Mouse (Mus musculus): ENCODE results near the gene Cntn3. TPM values are rescaled to one million over a fixed set of nuclear protein-coding genes. Genes with fewer than 3 reads are reported as not detected.

The Cntn3 gene
- polyA plus RNA-seq, 1 experiment from 2014 or later, result 1.9 TPM

GRCm38 (mm10) chr6:102421781-102422180 lies 151.1 kb downstream of the Cntn3 start:
- Histone ChIP-seq H3K27me3 (replicated peaks) (no peaks in the 10 kb centered on the region), H3K4me1 (no peaks in the 10 kb centered on the region), H3K36me3 (no peaks in the 10 kb centered on the region), H3K4me3 (no peak overlapping the region), H3K4me2 (replicated peaks) (no peak overlapping the region), H3K27ac (no peak overlapping the region), H3K9me3 (no peaks in the 10 kb centered on the region), H3K9ac (no peak overlapping the region)
- WGBS, result 31% methylated on average over 1 of the region's 1 CpGs
- ATAC-seq (ENCODE audit: low FRiP score, low read depth), result 0 out of 2 replicates have a peak, but pooled peaks have one; percentile 41

GRCm38 (mm10) chr6:102388590-102388989 lies 184.3 kb downstream of the Cntn3 start:
- Histone ChIP-seq H3K9me3 (no peaks in the 10 kb centered on the region), H3K36me3 (no peaks in the 10 kb centered on the region), H3K4me2 (replicated peaks) (no peak overlapping the region), H3K4me3 (no peak overlapping the region), H3K27ac (no peak overlapping the region), H3K27me3 (replicated peaks) (no peaks in the 10 kb centered on the region), H3K9ac (no peak overlapping the region), H3K4me1 (no peaks in the 10 kb centered on the region)
- ATAC-seq (ENCODE audit: low FRiP score, low read depth), result no peak
- WGBS, result 92% methylated on average over 4 of the region's 4 CpGs

DNA sequence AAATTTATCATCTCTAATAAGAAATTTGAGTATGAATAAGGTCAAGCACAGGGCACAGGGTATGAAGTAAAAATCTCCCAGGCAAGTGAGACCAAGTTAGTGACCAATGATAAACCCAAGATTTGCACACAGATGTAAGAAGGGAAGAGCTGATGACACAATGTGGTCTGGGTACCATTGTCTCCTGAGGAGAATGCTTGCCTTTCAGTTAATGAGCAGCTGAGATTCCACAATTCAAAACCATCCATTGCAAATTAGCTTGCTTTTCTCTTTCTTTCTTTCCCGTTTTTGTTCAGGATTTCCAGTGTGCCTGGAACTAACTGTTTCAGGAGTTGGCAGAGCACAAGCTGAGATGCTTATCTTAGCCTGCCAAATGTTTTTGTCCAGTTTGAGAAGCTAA lies 200.8 kb downstream of the Cntn3 start:
- no peaks in the 10 kb centered on the region for H3K9me3 ChIP-seq
- no peaks in the 10 kb centered on the region for H3K4me1 ChIP-seq
- WGBS, result 21% methylated on average over 1 of the region's 1 CpGs
- no peak overlapping the region for H3K4me2 ChIP-seq (replicated peaks)
- H3K4me3 ChIP-seq, result no peak overlapping the region
- ATAC-seq (ENCODE audit: low FRiP score, low read depth), result peak; percentile 52
- H3K9ac ChIP-seq, result no peak overlapping the region
- no peaks in the 10 kb centered on the region for H3K36me3 ChIP-seq
- H3K27ac ChIP-seq, result no peak overlapping the region
- no peaks in the 10 kb centered on the region for H3K27me3 ChIP-seq (replicated peaks)

- no peak for ATAC-seq (ENCODE audit: low FRiP score, low read depth)
Measured at GRCm38 (mm10) chr6:102363880-102364279, 209.0 kb downstream of the Cntn3 start.

GRCm38 (mm10) chr6:102363291-102363832 lies 209.5 kb downstream of the Cntn3 start:
- Histone ChIP-seq H3K9me3 (no peaks in the 10 kb centered on the region), H3K4me1 (no peaks in the 10 kb centered on the region), H3K36me3 (no peaks in the 10 kb centered on the region), H3K9ac (no peak overlapping the region), H3K27me3 (replicated peaks) (no peaks in the 10 kb centered on the region), H3K4me3 (no peak overlapping the region), H3K27ac (no peak overlapping the region), H3K4me2 (replicated peaks) (no peak overlapping the region)
- ATAC-seq (ENCODE audit: low FRiP score, low read depth), result no peak
- WGBS, result 84% methylated on average over 3 of the region's 3 CpGs

More at GRCm38 (mm10) chr6:102363880-102364279, 209.0 kb downstream of the Cntn3 start:
- H3K9ac ChIP-seq, result no peak overlapping the region
- H3K4me1 ChIP-seq, result no peaks in the 10 kb centered on the region
- H3K9me3 ChIP-seq, result no peaks in the 10 kb centered on the region
- no peak overlapping the region for H3K4me3 ChIP-seq
- no peak overlapping the region for H3K4me2 ChIP-seq (replicated peaks)
- H3K27ac ChIP-seq, result no peak overlapping the region
- no peaks in the 10 kb centered on the region for H3K36me3 ChIP-seq
- no peaks in the 10 kb centered on the region for H3K27me3 ChIP-seq (replicated peaks)

- H3K4me2 ChIP-seq (replicated peaks), result no peak overlapping the region
- H3K4me1 ChIP-seq, result no peaks in the 10 kb centered on the region
- no peak overlapping the region for H3K4me3 ChIP-seq
- H3K27ac ChIP-seq, result no peak overlapping the region
- H3K9ac ChIP-seq, result no peak overlapping the region
- no peaks in the 10 kb centered on the region for H3K36me3 ChIP-seq
- no peaks in the 10 kb centered on the region for H3K27me3 ChIP-seq (replicated peaks)
- WGBS, result 76% methylated on average over 3 of the region's 3 CpGs
- H3K9me3 ChIP-seq, result no peaks in the 10 kb centered on the region
- no peak for ATAC-seq (ENCODE audit: low FRiP score, low read depth)
Measured at GRCm38 (mm10) chr6:102332144-102332543, 240.8 kb downstream of the Cntn3 start.

DNA sequence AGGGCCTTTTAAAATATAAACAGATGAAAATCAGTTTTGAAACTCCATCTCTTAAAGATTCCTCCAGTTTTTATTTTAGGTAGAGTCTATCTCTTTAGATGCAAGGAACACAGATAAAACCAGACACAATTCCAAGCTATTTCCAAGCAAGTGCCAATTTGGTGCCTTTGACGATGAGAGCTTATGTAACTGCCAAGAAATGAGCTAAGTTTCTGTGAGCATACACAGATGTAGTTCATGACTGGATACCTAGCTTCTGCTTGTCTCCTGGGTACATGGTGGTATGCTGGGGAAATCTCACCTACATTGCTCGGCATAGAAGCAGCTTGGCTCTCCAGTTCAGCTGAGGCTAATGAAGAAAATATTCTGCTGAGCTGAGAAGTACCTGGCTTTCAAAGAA lies 246.2 kb downstream of the Cntn3 start:
- H3K4me3 ChIP-seq, result no peak overlapping the region
- no peak overlapping the region for H3K9ac ChIP-seq
- no peak overlapping the region for H3K4me2 ChIP-seq (replicated peaks)
- H3K27ac ChIP-seq, result no peak overlapping the region
- ATAC-seq (ENCODE audit: low FRiP score, low read depth), result no peak
- H3K36me3 ChIP-seq, result no peaks in the 10 kb centered on the region
- 84% methylated on average over 2 of the region's 2 CpGs for WGBS
- H3K9me3 ChIP-seq, result no peaks in the 10 kb centered on the region
- H3K27me3 ChIP-seq (replicated peaks), result no peaks in the 10 kb centered on the region
- H3K4me1 ChIP-seq, result no peaks in the 10 kb centered on the region

DNA sequence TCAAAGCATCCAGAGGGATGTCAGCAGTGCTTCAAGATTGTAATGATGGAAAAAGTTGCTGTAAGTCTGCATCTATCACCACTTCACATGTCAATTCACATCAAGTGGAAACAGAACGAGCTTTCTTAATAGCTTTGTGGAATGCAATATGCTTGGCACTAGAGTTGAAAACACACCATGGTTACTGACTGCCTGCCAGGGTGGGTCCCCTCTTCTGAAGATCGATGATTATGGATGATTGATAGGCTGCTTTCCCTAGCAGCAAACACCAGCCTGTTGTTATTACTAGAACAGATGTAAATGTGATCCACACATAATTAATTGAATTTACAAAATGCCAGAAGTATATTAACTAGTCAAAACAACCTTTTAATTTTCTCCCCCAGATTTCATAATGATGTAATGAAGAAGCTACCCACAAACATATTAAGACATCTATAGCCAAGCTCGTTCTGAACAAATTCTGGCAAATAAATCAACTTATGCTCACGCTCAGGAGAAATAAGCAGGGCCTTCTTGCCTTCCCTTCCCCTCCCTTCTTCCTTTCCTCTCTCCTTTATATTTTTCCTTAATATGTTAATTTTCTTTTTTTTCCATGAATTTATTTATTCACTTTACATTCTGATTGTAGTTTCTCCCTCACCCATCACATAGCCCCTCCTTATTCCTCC lies 250.2 kb downstream of the Cntn3 start:
- Histone ChIP-seq H3K9ac (no peak overlapping the region), H3K4me1 (no peaks in the 10 kb centered on the region), H3K9me3 (no peaks in the 10 kb centered on the region), H3K4me3 (no peak overlapping the region), H3K27me3 (replicated peaks) (no peaks in the 10 kb centered on the region), H3K4me2 (replicated peaks) (no peak overlapping the region), H3K27ac (no peak overlapping the region), H3K36me3 (no peaks in the 10 kb centered on the region)
- ATAC-seq (ENCODE audit: low FRiP score, low read depth), result no peak
- 84% methylated on average over 4 of the region's 4 CpGs for WGBS

GRCm38 (mm10) chr6:102319755-102320154 lies 253.1 kb downstream of the Cntn3 start:
- H3K9me3 ChIP-seq, result no peaks in the 10 kb centered on the region
- WGBS, result 57% methylated on average over 3 of the region's 3 CpGs
- no peak overlapping the region for H3K4me3 ChIP-seq
- H3K27me3 ChIP-seq (replicated peaks), result no peaks in the 10 kb centered on the region
- H3K9ac ChIP-seq, result no peak overlapping the region
- H3K4me1 ChIP-seq, result no peaks in the 10 kb centered on the region
- no peaks in the 10 kb centered on the region for H3K36me3 ChIP-seq
- H3K4me2 ChIP-seq (replicated peaks), result no peak overlapping the region
- ATAC-seq (ENCODE audit: low FRiP score, low read depth), result no peak
- H3K27ac ChIP-seq, result no peak overlapping the region

DNA sequence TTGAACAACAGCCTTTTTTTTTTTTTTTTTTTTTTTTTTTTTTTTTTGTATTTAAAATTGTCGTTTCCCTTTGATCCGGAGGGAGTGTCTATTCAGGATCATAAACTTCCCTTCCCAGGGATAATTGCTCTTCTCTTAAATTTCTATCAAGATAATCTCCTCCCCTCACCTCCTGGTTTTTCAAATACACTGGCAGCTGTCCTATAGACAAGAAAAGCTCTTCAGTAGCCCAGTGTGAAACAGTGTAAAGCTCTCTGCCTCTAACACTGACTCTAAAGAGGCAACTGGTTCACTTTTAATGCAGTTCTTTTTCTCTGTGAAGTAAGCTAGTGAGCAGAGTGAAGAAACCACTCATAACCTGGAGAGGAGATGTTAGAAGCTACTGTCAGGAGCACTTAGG lies 290.0 kb downstream of the Cntn3 start:
- no peak overlapping the region for H3K9ac ChIP-seq
- H3K4me3 ChIP-seq, result no peak overlapping the region
- H3K4me2 ChIP-seq (replicated peaks), result no peak overlapping the region
- WGBS, result 24% methylated on average over 2 of the region's 2 CpGs
- no peaks in the 10 kb centered on the region for H3K36me3 ChIP-seq
- H3K27me3 ChIP-seq (replicated peaks), result no peaks in the 10 kb centered on the region
- H3K9me3 ChIP-seq, result no peaks in the 10 kb centered on the region
- no peaks in the 10 kb centered on the region for H3K4me1 ChIP-seq
- ATAC-seq (ENCODE audit: low FRiP score, low read depth), result no peak
- H3K27ac ChIP-seq, result no peak overlapping the region

DNA sequence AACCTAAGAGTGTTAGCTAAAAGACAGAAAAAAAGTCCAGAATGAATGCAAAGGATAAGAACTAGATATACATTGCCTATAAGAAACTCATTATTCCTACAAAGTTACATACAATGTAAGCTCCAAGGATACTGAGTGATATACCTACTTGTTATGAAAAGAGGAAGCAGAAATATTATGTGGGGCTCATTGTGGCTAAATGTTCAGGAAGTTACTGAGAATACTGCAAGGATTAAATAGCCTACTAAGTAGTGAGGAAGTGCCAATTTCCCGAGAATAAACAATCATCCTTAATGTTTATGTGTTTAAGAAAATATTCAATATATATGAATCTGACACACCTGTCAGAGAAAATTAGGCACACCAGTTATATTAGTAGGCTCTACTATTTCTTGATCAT lies 341.9 kb downstream of the Cntn3 start:
- Histone ChIP-seq H3K4me2 (replicated peaks) (no peak overlapping the region), H3K27me3 (replicated peaks) (no peaks in the 10 kb centered on the region), H3K9ac (no peak overlapping the region), H3K9me3 (no peaks in the 10 kb centered on the region), H3K4me3 (no peak overlapping the region), H3K4me1 (no peaks in the 10 kb centered on the region), H3K27ac (no peak overlapping the region), H3K36me3 (no peaks in the 10 kb centered on the region)
- WGBS, result 89% methylated on average over 1 of the region's 1 CpGs
- no peak for ATAC-seq (ENCODE audit: low FRiP score, low read depth)

DNA sequence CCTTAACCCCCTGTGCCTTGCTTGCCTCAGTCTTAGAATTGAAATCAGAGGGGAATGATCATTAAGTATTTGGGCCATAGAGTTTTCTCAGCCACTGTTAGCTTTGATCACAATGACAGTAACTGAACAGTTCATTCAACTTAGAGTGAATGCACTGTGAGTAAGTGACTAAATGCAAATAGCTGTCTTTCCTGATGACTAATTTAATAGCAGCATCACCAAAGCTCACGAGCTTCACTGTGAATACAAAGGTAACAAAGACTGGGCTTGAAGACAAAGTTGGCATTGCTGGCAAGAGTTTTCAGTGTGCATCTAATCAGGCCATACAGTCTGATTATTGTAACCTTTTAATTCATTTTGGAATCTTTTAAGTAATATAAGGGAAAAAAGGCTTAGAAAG lies 386.6 kb downstream of the Cntn3 start:
- no peak overlapping the region for H3K4me3 ChIP-seq
- H3K9ac ChIP-seq, result no peak overlapping the region
- no peaks in the 10 kb centered on the region for H3K27me3 ChIP-seq (replicated peaks)
- no peak for ATAC-seq (ENCODE audit: low FRiP score, low read depth)
- no peaks in the 10 kb centered on the region for H3K36me3 ChIP-seq
- no peaks in the 10 kb centered on the region for H3K4me1 ChIP-seq
- H3K27ac ChIP-seq, result no peak overlapping the region
- WGBS, result 34% methylated on average over 1 of the region's 1 CpGs
- no peak overlapping the region for H3K4me2 ChIP-seq (replicated peaks)
- no peaks in the 10 kb centered on the region for H3K9me3 ChIP-seq

- H3K9me3 ChIP-seq, result no peaks in the 10 kb centered on the region
- no peaks in the 10 kb centered on the region for H3K27me3 ChIP-seq (replicated peaks)
- no peak overlapping the region for H3K4me2 ChIP-seq (replicated peaks)
- peak; percentile 9; the same call in 1 of the 2 replicates for ATAC-seq (ENCODE audit: low FRiP score, low read depth)
- no peak overlapping the region for H3K27ac ChIP-seq
- WGBS, result 39% methylated on average over 6 of the region's 6 CpGs
- H3K4me1 ChIP-seq, result no peaks in the 10 kb centered on the region
- H3K36me3 ChIP-seq, result no peaks in the 10 kb centered on the region
- no peak overlapping the region for H3K9ac ChIP-seq
- no peak overlapping the region for H3K4me3 ChIP-seq
Measured at GRCm38 (mm10) chr6:102170913-102171312, 402.0 kb downstream of the Cntn3 start.
